Mouse (Mus musculus) kidney, embryonic 16.5 days (tissue): ENCODE results near the gene Dcst2. TPM values are rescaled to one million over a fixed set of nuclear protein-coding genes. Genes with fewer than 3 reads are reported as not detected.

ENCODE experiments used
- ATAC-seq: fragments of 200-750 bp; cut with Nextera tagmentation; 2 replicates; pipeline ENCODE4 v1.8.0; 2017; ENCODE audit warnings: moderate TSS enrichment; ENCODE audit not compliant: low FRiP score, low TSS enrichment
- H3K27ac ChIP-seq: fragments of 300-500 bp; sonication (generic); 2 replicates; pipeline ENCODE4 v1.5.1; 2014; ENCODE audit warnings: low read length
- H3K27me3 ChIP-seq: fragments of 300-500 bp; sonication (generic); 2 replicates; pipeline ENCODE4 v1.6.1; 2014; ENCODE audit warnings: low read length, control low read depth, mixed read lengths; ENCODE audit not compliant: insufficient read depth
- H3K36me3 ChIP-seq: fragments of 300-500 bp; sonication (generic); 2 replicates; pipeline ENCODE4 v1.6.1; 2014; ENCODE audit warnings: low read length, control low read depth, mixed read lengths; ENCODE audit not compliant: insufficient read depth
- H3K4me1 ChIP-seq: fragments of 300-500 bp; sonication (generic); 2 replicates; pipeline ENCODE4 v1.6.1; 2014; ENCODE audit warnings: low read length, control low read depth, mixed read lengths; ENCODE audit not compliant: insufficient read depth
- H3K4me2 ChIP-seq: fragments of 300-500 bp; sonication (generic); replicated peaks from 2 replicates; pipeline ENCODE4 v1.6.1; 2014; ENCODE audit warnings: low read depth, low read length
- H3K4me3 ChIP-seq: fragments of 300-500 bp; sonication (generic); 2 replicates; pipeline ENCODE4 v1.5.1; 2014; ENCODE audit warnings: mild to moderate bottlenecking, low read length
- H3K9ac ChIP-seq: fragments of 300-500 bp; sonication (generic); replicated peaks from 2 replicates; pipeline ENCODE4 v1.6.1; 2014; ENCODE audit warnings: low read length
- H3K9me3 ChIP-seq: fragments of 300-500 bp; sonication (generic); 2 replicates; pipeline ENCODE4 v1.6.1; 2016; ENCODE audit warnings: low read length, control low read depth
- WGBS: fragments of 180-500 bp; shearing (Covaris S2); extraction: QIAGEN DNeasy Blood & Tissue Kit; methylation state at CpG from one replicate; pipeline ENCODE4 v1.1.7; 2014; 5-methylcytosine and 5-hydroxymethylcytosine counted together
- polyA plus RNA-seq: library from polyadenylated mRNA; unstranded; fragments of >200 nt; fragmentation: Nextera tagmentation; extraction: Ambion mirVana; gene quantifications from 2 replicates; pipeline ENCODE4 v1.2.1, GENCODE M21; 2015

Dcst2 gene
- polyA plus RNA-seq, 1 experiment from 2014 or later = 0.35 TPM

DNA sequence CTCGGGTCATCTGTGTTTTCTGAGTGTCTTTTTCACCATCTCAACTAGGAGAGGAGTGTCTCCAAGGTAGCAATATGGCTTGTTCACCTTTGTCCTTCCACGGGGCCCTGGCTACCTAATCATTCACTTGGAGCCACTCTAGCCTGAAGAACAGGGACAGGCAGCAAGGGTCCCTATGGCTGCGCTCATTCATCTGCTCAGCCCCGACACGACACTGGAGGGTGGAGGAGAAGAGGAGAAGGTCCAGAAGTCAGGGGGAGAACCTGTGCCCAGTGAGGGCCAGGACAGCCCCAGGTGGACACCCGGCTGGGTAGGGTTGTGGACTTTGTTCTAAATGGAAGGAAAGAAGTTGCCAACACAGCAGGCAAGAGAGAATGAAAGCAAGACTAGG is 6.3 kb upstream of the Dcst2 start:
- ATAC-seq = peak; percentile 71
- H3K9ac ChIP-seq = no peak overlapping the region
- peak overlapping the region; percentile 45 for H3K27ac ChIP-seq
- H3K27me3 ChIP-seq = no peaks in the 10 kb centered on the region
- H3K36me3 ChIP-seq = no peaks in the 10 kb centered on the region
- no peak overlapping the region for H3K4me3 ChIP-seq
- no peaks in the 10 kb centered on the region for H3K9me3 ChIP-seq
- H3K4me2 ChIP-seq = no peak overlapping the region
- 75% methylated on average over 6 of the region's 6 CpGs for WGBS
- peaks cover 12% of the 10 kb centered on the region for H3K4me1 ChIP-seq

GRCm38 (mm10) chr3:89356029-89356428 is 5.7 kb upstream of the Dcst2 start:
- 62% methylated on average over 9 of the region's 9 CpGs for WGBS
- Histone ChIP-seq H3K4me3 (no peak overlapping the region), H3K27me3 (no peaks in the 10 kb centered on the region), H3K36me3 (no peaks in the 10 kb centered on the region), H3K27ac (peak overlapping the region; percentile 45; the same call in 1 of the 2 replicates), H3K4me2 (no peak overlapping the region), H3K9me3 (no peaks in the 10 kb centered on the region), H3K9ac (no peak overlapping the region), H3K4me1 (peaks cover 11% of the 10 kb centered on the region)
- ATAC-seq = no peak

DNA sequence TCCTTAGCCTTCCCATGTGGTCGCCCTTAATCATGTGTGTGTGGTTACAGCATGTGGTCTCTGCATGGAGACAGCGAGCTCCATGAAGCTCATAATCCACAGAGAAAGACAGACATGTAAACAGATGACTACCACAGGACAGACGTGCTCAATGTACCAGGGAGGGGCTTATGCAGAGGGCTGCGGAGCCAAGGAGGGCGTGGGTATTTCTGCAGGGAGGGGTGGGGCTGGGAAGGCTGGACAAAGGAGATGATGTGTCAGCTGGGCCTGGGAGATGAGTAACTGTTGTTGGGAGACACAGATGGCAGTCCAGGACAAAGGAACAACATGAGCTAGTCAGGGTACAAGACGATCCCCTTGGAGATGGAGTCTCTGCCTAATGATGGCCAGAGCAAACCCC is 2.1 kb upstream of the Dcst2 start:
- 70% methylated on average over 6 of the region's 6 CpGs for WGBS
- no peaks in the 10 kb centered on the region for H3K27me3 ChIP-seq

DNA sequence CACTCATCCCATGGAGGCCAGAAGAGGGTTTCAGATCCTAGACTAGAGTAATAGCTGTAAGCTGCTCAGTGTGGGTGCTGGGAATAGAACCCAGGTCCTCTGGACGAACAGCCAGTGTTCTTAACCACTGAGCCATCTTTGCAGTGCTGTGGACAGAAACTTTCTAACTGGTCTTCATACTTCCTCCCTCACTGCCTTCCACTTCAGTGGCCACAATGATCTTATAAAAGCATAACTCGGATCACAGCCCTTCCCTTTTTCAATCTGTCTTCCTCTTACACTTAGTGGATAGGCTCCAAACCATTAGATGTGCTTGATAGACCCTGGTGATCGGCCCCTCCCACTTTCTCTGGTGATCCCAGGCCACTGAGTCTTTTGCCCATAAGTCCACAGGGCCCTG is 1.5 kb upstream of the Dcst2 start:
- no peak for ATAC-seq

More for the DNA sequence above, 2.1 kb upstream of the Dcst2 start:
- Histone ChIP-seq H3K4me2 (no peak overlapping the region), H3K9ac (no peak overlapping the region), H3K36me3 (no peaks in the 10 kb centered on the region), H3K9me3 (no peaks in the 10 kb centered on the region), H3K4me1 (peaks cover 5% of the 10 kb centered on the region), H3K4me3 (no peak overlapping the region), H3K27ac (no peak overlapping the region)
- ATAC-seq = no peak

DNA sequence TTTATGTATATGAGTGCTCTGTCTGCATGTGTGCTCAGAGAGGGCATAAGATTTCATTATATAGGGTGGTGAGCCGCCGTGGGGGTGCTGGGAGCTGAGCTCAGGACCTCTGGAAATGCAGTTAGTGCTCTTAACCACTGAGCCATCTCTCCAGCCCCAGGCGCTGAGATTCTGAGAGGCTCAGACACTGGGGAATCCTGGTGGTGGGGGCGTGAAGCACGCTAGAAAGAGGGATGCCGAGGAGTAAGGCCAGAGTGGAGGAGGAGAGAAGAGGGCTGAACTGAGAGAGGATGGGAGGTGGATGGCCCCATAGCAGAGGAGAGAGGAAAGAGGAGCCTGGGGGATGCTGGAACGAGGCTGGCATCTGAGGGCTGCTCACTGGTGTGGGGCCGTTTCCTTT is 2.9 kb downstream of the Dcst2 start:
- 71% methylated on average over 8 of the region's 8 CpGs for WGBS
- no peak for ATAC-seq

More for the DNA sequence above, 1.5 kb upstream of the Dcst2 start:
- Histone ChIP-seq H3K27ac (no peak overlapping the region), H3K9ac (no peak overlapping the region), H3K4me2 (no peak overlapping the region), H3K4me1 (peaks cover 2% of the 10 kb centered on the region; the same call in 1 of the 2 replicates), H3K36me3 (no peaks in the 10 kb centered on the region), H3K4me3 (no peak overlapping the region), H3K9me3 (no peaks in the 10 kb centered on the region), H3K27me3 (no peaks in the 10 kb centered on the region)
- WGBS = 67% methylated on average over 3 of the region's 3 CpGs

DNA sequence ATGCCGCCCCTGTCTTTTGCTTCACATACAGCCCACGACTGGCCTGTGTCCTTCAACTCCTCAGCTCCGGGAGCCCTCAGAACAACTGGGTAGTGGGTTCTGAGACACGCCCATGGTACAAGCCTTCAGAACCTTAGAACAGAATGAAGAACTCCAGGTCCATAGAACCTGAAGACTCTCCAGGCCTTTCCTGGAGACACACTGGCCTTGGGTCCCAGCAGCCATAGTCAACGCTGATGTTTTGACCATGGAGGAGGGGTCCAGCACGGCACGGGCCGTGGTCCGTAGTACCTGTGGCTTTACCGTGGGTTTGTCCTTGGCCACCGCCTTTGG is 3.3 kb downstream of the Dcst2 start, which contains the start of gene Dcst1:
Gene Dcst1 (minus strand): TSS at position 101 of the 333 bp plus-strand sequence.
- Histone ChIP-seq H3K9ac (no peak within 1 kb of the TSS; the same call in 1 of the 2 replicates), H3K4me1 (peaks cover 9% of the 10 kb centered on the region; the same call in 1 of the 2 replicates), H3K27me3 (no peaks in the 10 kb centered on the region), H3K4me3 (no peak within 1 kb of the TSS), H3K9me3 (no peaks in the 10 kb centered on the region), H3K4me2 (no peak within 1 kb of the TSS), H3K27ac (peak within 1 kb of the TSS; percentile 75; the same call in 1 of the 2 replicates), H3K36me3 (no peaks in the 10 kb centered on the region)
- ATAC-seq = no peak
- WGBS = 91% methylated on average over 11 of the region's 11 CpGs

More for the DNA sequence above, 2.9 kb downstream of the Dcst2 start:
- Histone ChIP-seq H3K4me2 (no peak overlapping the region), H3K4me3 (no peak overlapping the region), H3K27me3 (no peaks in the 10 kb centered on the region), H3K27ac (no peak overlapping the region), H3K36me3 (no peaks in the 10 kb centered on the region), H3K9me3 (no peaks in the 10 kb centered on the region), H3K4me1 (peaks cover 9% of the 10 kb centered on the region; the same call in 1 of the 2 replicates), H3K9ac (no peak overlapping the region)

DNA sequence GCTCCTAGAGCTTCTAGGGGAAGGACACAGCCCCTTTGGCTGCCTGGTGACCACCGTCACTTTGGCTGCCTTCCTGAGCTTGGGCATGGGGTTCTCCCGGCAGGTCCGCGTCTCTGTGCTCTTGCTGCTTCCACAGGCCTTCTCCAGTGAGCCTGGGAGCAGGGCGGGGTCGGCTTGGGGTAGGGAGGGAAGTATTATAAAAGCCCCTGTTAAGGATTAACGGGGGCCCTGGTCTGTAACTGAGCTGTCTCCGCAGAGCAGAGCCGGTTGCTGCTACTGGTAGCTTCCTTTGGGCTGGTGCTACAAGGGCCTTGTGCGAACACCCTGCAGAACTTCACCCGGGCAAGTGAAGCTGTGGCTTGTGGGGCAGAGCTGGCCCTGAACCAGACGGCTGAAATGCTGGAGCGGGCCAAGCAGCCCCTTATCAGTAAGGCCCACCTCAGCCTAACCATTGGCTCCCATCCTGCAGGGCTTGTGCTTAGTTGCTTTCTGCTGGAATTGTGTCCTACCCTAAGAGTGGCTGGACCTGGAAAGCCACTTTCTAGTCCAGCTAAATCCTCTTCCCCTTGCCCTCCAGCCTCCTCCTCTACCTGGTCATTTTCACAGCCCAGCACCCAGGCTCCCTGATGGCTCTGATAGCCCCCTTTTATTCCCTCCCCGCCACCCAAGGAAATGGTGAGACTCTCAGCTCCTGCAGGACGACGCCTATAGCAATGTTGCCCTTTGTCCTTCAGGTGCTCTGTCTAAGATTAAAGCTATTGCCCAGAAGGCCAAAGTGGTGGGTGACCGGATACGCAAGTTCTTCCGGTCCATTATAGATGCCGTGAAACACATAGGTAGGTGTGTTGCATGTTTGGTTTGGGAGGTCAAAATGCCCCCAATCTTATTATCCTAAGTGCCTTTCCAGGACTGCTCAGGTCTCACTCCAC is 4.0 kb downstream of the Dcst2 start:
- no peaks in the 10 kb centered on the region for H3K9me3 ChIP-seq
- peak overlapping the region; percentile 75; the same call in 1 of the 2 replicates for H3K27ac ChIP-seq
- no peak overlapping the region for H3K4me3 ChIP-seq
- peak; percentile 81; the same call in 1 of the 2 replicates for ATAC-seq
- no peak overlapping the region; the same call in 1 of the 2 replicates for H3K9ac ChIP-seq
- no peaks in the 10 kb centered on the region for H3K27me3 ChIP-seq
- 57% methylated on average over 20 of the region's 20 CpGs for WGBS
- H3K4me2 ChIP-seq = no peak overlapping the region
- H3K36me3 ChIP-seq = no peaks in the 10 kb centered on the region
- peaks cover 9% of the 10 kb centered on the region; the same call in 1 of the 2 replicates for H3K4me1 ChIP-seq

- Histone ChIP-seq H3K9ac (no peak overlapping the region), H3K36me3 (no peaks in the 10 kb centered on the region), H3K9me3 (no peaks in the 10 kb centered on the region), H3K4me2 (no peak overlapping the region), H3K27ac (no peak overlapping the region), H3K27me3 (no peaks in the 10 kb centered on the region), H3K4me1 (peaks cover 9% of the 10 kb centered on the region; the same call in 1 of the 2 replicates), H3K4me3 (no peak overlapping the region)
- ATAC-seq = peak; percentile 55; the same call in 1 of the 2 replicates
- WGBS = 54% methylated on average over 11 of the region's 11 CpGs
Observed at GRCm38 (mm10) chr3:89367338-89367737, 5.6 kb downstream of the Dcst2 start.

- no peak for ATAC-seq
- 44% methylated on average over 5 of the region's 5 CpGs for WGBS
- no peak overlapping the region for H3K27ac ChIP-seq
Observed at GRCm38 (mm10) chr3:89373581-89374231, 11.9 kb downstream of the Dcst2 start.

More at GRCm38 (mm10) chr3:89373581-89374231, 11.9 kb downstream of the Dcst2 start:
- Histone ChIP-seq H3K4me2 (no peak overlapping the region), H3K27me3 (no peaks in the 10 kb centered on the region), H3K36me3 (no peaks in the 10 kb centered on the region), H3K9me3 (no peaks in the 10 kb centered on the region), H3K4me1 (peaks cover 7% of the 10 kb centered on the region), H3K4me3 (no peak overlapping the region), H3K9ac (no peak overlapping the region)
